Mouse (Mus musculus): Measurements from ENCODE around the gene Pkd1l2. TPM values are rescaled to one million over a fixed set of nuclear protein-coding genes. Genes with fewer than 3 reads are reported as not detected.

Gene Pkd1l2
- polyA plus RNA-seq, 1 experiment from 2014 or later, result not detected

DNA sequence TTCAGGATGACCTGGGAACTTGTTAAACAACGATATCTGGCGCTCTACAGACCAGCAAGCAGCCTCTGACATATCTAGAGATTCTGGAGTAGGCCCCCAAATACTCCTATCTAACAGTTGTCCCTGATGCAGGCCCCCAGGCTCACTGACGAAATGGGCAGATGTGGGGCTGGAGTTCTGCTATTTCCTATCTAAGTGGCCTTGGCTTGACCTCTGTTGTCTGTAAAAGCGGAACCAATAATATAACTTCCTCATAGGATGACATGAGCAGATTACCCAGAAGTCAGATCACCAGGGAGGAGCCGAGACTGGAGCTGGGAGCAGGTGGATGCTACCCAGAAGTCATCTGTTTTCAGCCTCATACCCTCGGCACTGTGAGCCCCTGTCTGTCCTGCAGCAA, 27.2 kb downstream of the Pkd1l2 start:
- no peaks in the 10 kb centered on the region for H3K4me1 ChIP-seq (replicated peaks; ENCODE audit: control insufficient read depth, insufficient read depth, low read length)
- no peak overlapping the region for H3K4me3 ChIP-seq (ENCODE audit: low read depth, low read length)
- H3K27me3 ChIP-seq (ENCODE audit: control insufficient read depth, insufficient read depth, low read length), result no peaks in the 10 kb centered on the region
- 77% methylated on average over 6 of the region's 6 CpGs for WGBS
- H3K4me2 ChIP-seq (ENCODE audit: low read depth, low read length, severe bottlenecking), result no peak overlapping the region
- H3K9me3 ChIP-seq (ENCODE audit: control insufficient read depth, low read length), result no peaks in the 10 kb centered on the region
- DNase-seq (ENCODE audit: low spot score), result no peak
- no peak overlapping the region for H3K27ac ChIP-seq (ENCODE audit: low read depth, low read length)
- no peak for ATAC-seq (replicated peaks; ENCODE audit: low FRiP score)
- no peaks in the 10 kb centered on the region for H3K36me3 ChIP-seq (ENCODE audit: control insufficient read depth, insufficient read depth, low read length)
- H3K9ac ChIP-seq (ENCODE audit: low read length), result no peak overlapping the region

DNA sequence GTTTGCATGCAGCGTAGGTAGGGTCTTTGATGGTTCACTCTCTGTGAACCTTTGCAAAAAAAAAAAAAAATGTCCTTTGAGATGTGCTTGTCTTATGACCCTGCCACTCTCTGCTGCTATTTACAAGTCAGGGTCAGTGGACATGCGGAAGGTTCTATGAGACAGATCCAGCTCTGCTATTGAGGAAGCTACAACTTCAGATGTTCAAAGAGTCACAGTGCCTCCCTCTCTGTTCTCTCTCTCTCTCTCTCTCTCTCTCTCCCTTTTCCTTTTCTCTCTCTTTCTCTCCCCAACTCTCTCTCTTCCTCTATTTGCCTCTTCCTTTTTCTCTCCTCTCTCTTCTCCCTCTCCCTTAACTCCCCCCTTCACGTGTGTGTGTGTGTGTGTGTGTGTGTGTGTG, 28.1 kb downstream of the Pkd1l2 start:
- Histone ChIP-seq H3K4me3 (ENCODE audit: low read depth, low read length) (no peak overlapping the region), H3K4me1 (replicated peaks; ENCODE audit: control insufficient read depth, insufficient read depth, low read length) (no peaks in the 10 kb centered on the region), H3K9me3 (ENCODE audit: control insufficient read depth, low read length) (no peaks in the 10 kb centered on the region), H3K27me3 (ENCODE audit: control insufficient read depth, insufficient read depth, low read length) (no peaks in the 10 kb centered on the region), H3K4me2 (ENCODE audit: low read depth, low read length, severe bottlenecking) (no peak overlapping the region), H3K9ac (ENCODE audit: low read length) (no peak overlapping the region), H3K27ac (ENCODE audit: low read depth, low read length) (no peak overlapping the region), H3K36me3 (ENCODE audit: control insufficient read depth, insufficient read depth, low read length) (no peaks in the 10 kb centered on the region)
- DNase-seq (ENCODE audit: low spot score) (no peak), ATAC-seq (replicated peaks; ENCODE audit: low FRiP score) (no peak)
- 88% methylated on average over 3 of the region's 3 CpGs for WGBS

DNA sequence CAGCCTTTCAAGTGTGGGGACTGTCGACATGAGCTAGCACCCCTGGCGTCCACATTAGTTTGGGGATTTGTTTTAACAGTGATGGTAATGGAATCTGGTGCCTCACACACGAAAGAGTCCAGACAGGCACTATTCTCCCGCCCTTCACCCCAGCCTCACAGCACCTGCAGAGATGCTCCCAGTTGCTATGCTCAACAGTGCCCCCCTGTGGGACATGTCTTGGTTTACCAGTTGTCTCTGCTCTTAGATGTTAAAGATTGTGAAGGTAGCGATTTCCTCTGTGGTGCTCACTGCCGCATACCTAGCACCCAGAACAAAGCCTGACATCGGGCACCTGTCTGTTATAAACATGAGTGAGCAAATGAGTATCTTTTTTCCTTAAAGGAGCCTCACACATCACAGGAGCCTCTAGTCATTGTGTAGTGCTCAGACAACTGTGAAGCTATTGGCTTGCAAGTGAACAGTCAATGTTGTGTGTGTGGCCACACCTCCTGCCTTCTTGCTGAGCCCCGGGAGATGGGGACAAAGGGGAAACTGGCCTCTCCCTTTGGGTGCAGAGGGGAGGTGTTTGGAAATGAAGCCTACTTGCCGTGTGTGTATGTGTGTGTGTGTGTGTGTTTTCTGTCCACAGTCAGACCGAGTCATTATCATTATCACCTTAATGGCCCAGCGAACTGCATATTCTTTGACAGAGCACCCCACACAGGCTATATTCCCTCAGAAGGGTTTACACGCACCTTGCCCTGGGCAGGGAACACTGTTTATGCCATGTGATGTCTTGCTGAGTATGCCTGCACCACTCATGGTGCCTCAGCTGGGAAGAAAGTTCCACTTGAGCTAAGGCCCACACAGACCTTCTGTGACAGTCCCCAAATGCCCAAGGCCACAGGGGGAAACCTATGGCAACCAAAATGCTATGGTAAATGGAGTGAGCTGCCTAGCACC, 28.8 kb downstream of the Pkd1l2 start:
- 72% methylated on average over 12 of the region's 12 CpGs for WGBS
- H3K9me3 ChIP-seq (ENCODE audit: control insufficient read depth, low read length), result no peaks in the 10 kb centered on the region
- H3K27me3 ChIP-seq (ENCODE audit: control insufficient read depth, insufficient read depth, low read length), result no peaks in the 10 kb centered on the region
- ATAC-seq (replicated peaks; ENCODE audit: low FRiP score) (no peak), DNase-seq (ENCODE audit: low spot score) (no peak)
- H3K27ac ChIP-seq (ENCODE audit: low read depth, low read length), result no peak overlapping the region
- H3K4me3 ChIP-seq (ENCODE audit: low read depth, low read length), result no peak overlapping the region
- H3K36me3 ChIP-seq (ENCODE audit: control insufficient read depth, insufficient read depth, low read length), result no peaks in the 10 kb centered on the region
- H3K4me2 ChIP-seq (ENCODE audit: low read depth, low read length, severe bottlenecking), result no peak overlapping the region
- no peak overlapping the region for H3K9ac ChIP-seq (ENCODE audit: low read length)
- H3K4me1 ChIP-seq (replicated peaks; ENCODE audit: control insufficient read depth, insufficient read depth, low read length), result no peaks in the 10 kb centered on the region

DNA sequence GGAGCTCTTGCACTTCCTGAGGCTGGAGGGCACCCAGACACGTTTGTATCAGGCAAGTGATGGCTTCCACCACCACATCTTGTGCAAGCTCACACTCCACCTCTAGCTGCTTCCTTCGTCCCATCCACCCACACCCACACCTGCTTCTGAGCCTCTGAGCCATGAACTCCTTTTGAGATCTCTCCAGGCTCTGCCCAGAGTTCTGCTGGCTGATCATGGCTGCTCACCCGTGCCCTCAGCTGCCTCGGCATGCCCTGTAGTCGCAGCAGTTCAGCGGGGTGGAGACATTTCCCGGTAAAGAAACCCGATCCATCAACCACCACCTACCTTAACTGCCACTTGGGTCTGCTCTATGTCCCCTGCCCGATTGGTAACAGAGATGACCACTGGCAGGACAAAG, 30.9 kb downstream of the Pkd1l2 start:
- no peak overlapping the region for H3K4me3 ChIP-seq (ENCODE audit: low read depth, low read length)
- no peak overlapping the region for H3K4me2 ChIP-seq (ENCODE audit: low read depth, low read length, severe bottlenecking)
- H3K36me3 ChIP-seq (ENCODE audit: control insufficient read depth, insufficient read depth, low read length), result no peaks in the 10 kb centered on the region
- H3K4me1 ChIP-seq (replicated peaks; ENCODE audit: control insufficient read depth, insufficient read depth, low read length), result no peaks in the 10 kb centered on the region
- no peaks in the 10 kb centered on the region for H3K9me3 ChIP-seq (ENCODE audit: control insufficient read depth, low read length)
- no peak overlapping the region for H3K9ac ChIP-seq (ENCODE audit: low read length)
- no peaks in the 10 kb centered on the region for H3K27me3 ChIP-seq (ENCODE audit: control insufficient read depth, insufficient read depth, low read length)
- no peak for ATAC-seq (replicated peaks; ENCODE audit: low FRiP score)
- 72% methylated on average over 9 of the region's 9 CpGs for WGBS
- no peak for DNase-seq (ENCODE audit: low spot score)
- no peak overlapping the region for H3K27ac ChIP-seq (ENCODE audit: low read depth, low read length)

DNA sequence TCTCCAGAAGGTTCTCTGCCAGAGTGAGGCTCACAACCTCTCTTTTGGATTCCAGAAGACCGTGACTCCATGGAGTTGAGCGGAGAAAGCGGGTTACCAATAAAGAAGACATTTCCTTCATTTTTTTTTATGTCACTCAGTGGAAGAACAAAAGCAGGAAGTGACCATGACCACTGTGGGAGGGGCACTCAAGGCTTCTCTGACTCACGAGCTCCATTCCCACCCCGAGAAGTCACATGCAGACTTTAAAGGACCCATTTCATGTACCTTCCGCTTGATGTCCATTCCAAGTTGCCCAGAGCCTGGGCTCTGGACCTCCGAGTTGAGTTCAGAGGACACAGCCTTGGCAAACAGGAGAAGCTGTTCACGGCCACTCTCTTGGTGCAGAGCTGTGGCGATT, 31.5 kb downstream of the Pkd1l2 start:
- no peak overlapping the region for H3K4me2 ChIP-seq (ENCODE audit: low read depth, low read length, severe bottlenecking)
- H3K9ac ChIP-seq (ENCODE audit: low read length), result no peak overlapping the region
- DNase-seq (ENCODE audit: low spot score) (no peak), ATAC-seq (replicated peaks; ENCODE audit: low FRiP score) (no peak)
- H3K4me3 ChIP-seq (ENCODE audit: low read depth, low read length), result no peak overlapping the region
- WGBS, result 91% methylated on average over 9 of the region's 9 CpGs
- H3K36me3 ChIP-seq (ENCODE audit: control insufficient read depth, insufficient read depth, low read length), result no peaks in the 10 kb centered on the region
- no peak overlapping the region for H3K27ac ChIP-seq (ENCODE audit: low read depth, low read length)
- H3K4me1 ChIP-seq (replicated peaks; ENCODE audit: control insufficient read depth, insufficient read depth, low read length), result no peaks in the 10 kb centered on the region
- H3K9me3 ChIP-seq (ENCODE audit: control insufficient read depth, low read length), result no peaks in the 10 kb centered on the region
- no peaks in the 10 kb centered on the region for H3K27me3 ChIP-seq (ENCODE audit: control insufficient read depth, insufficient read depth, low read length)

DNA sequence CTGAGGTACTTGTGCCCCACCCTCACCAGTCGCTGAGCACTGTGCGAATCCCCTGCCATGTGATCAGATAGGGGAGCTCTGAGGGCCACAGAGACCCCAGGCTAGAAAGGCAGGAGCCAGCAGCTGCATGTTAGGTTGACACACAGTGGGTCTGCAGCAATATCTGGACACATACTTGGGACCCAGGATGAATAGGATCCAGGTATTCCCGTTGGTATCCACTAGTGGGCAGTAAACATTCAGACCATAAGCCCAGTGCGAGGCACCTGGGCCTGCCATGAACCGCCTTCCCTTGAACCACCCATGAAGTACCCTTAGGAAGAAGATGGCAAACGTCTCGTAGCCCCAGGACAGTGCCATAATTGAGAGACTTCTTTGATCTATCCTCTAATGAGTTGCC, 32.8 kb downstream of the Pkd1l2 start:
- ATAC-seq (replicated peaks; ENCODE audit: low FRiP score) (no peak), DNase-seq (ENCODE audit: low spot score) (no peak)
- no peaks in the 10 kb centered on the region for H3K36me3 ChIP-seq (ENCODE audit: control insufficient read depth, insufficient read depth, low read length)
- H3K27ac ChIP-seq (ENCODE audit: low read depth, low read length), result no peak overlapping the region
- no peak overlapping the region for H3K4me2 ChIP-seq (ENCODE audit: low read depth, low read length, severe bottlenecking)
- H3K9me3 ChIP-seq (ENCODE audit: control insufficient read depth, low read length), result no peaks in the 10 kb centered on the region
- 62% methylated on average over 7 of the region's 7 CpGs for WGBS
- H3K4me1 ChIP-seq (replicated peaks; ENCODE audit: control insufficient read depth, insufficient read depth, low read length), result no peaks in the 10 kb centered on the region
- H3K4me3 ChIP-seq (ENCODE audit: low read depth, low read length), result no peak overlapping the region
- no peaks in the 10 kb centered on the region for H3K27me3 ChIP-seq (ENCODE audit: control insufficient read depth, insufficient read depth, low read length)
- H3K9ac ChIP-seq (ENCODE audit: low read length), result no peak overlapping the region

DNA sequence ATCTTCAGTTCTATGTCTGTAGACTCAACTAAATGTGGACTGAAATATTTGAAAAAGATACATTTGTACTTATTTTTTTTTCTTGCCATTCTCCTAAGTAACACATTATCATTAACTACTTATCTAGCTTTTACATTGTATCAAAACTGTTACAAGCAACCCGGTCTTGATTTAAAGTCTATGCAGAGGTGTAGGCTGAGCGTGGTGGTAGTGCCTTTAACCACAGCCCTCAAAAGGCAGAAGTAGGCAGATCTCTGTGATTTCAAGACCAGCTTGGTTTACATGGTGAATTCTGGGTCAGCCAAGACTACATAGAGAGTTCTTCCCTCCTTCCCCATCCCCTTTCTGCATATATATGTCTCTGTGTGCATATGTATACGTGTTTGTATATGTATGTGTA, 38.7 kb downstream of the Pkd1l2 start:
- no peak overlapping the region for H3K27ac ChIP-seq (ENCODE audit: low read depth, low read length)
- ATAC-seq (replicated peaks; ENCODE audit: low FRiP score) (no peak), DNase-seq (ENCODE audit: low spot score) (no peak)
- 91% methylated on average over 3 of the region's 3 CpGs for WGBS
- H3K36me3 ChIP-seq (ENCODE audit: control insufficient read depth, insufficient read depth, low read length), result no peaks in the 10 kb centered on the region
- no peaks in the 10 kb centered on the region for H3K9me3 ChIP-seq (ENCODE audit: control insufficient read depth, low read length)
- no peak overlapping the region for H3K4me2 ChIP-seq (ENCODE audit: low read depth, low read length, severe bottlenecking)
- H3K4me1 ChIP-seq (replicated peaks; ENCODE audit: control insufficient read depth, insufficient read depth, low read length), result no peaks in the 10 kb centered on the region
- H3K4me3 ChIP-seq (ENCODE audit: low read depth, low read length), result no peak overlapping the region
- H3K9ac ChIP-seq (ENCODE audit: low read length), result no peak overlapping the region
- H3K27me3 ChIP-seq (ENCODE audit: control insufficient read depth, insufficient read depth, low read length), result no peaks in the 10 kb centered on the region

DNA sequence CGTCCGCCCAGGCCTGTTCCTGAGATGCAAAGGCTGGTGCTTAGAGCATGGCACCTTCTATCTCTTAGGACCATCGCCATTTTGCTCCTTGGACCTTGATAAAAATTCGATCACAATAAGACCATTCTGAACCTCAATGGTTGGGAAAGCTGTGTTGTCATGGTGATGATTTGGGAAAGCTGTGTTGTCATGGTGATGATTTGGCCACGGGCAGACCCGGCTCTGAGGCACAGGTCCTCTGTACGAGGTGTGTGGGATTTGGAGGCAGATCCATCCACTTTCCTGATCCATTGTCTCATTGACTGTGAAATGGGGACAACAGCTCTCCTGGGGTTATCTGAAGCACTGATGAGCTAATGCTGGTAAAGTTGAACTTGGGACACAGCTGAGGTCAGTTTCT, 42.4 kb downstream of the Pkd1l2 start:
- ATAC-seq (replicated peaks; ENCODE audit: low FRiP score) (no peak), DNase-seq (ENCODE audit: low spot score) (no peak)
- no peaks in the 10 kb centered on the region for H3K4me1 ChIP-seq (replicated peaks; ENCODE audit: control insufficient read depth, insufficient read depth, low read length)
- WGBS, result 56% methylated on average over 7 of the region's 7 CpGs
- no peak overlapping the region for H3K4me2 ChIP-seq (ENCODE audit: low read depth, low read length, severe bottlenecking)
- no peak overlapping the region for H3K27ac ChIP-seq (ENCODE audit: low read depth, low read length)
- H3K4me3 ChIP-seq (ENCODE audit: low read depth, low read length), result no peak overlapping the region
- H3K36me3 ChIP-seq (ENCODE audit: control insufficient read depth, insufficient read depth, low read length), result no peaks in the 10 kb centered on the region
- H3K9me3 ChIP-seq (ENCODE audit: control insufficient read depth, low read length), result no peaks in the 10 kb centered on the region
- no peak overlapping the region for H3K9ac ChIP-seq (ENCODE audit: low read length)
- no peaks in the 10 kb centered on the region for H3K27me3 ChIP-seq (ENCODE audit: control insufficient read depth, insufficient read depth, low read length)

DNA sequence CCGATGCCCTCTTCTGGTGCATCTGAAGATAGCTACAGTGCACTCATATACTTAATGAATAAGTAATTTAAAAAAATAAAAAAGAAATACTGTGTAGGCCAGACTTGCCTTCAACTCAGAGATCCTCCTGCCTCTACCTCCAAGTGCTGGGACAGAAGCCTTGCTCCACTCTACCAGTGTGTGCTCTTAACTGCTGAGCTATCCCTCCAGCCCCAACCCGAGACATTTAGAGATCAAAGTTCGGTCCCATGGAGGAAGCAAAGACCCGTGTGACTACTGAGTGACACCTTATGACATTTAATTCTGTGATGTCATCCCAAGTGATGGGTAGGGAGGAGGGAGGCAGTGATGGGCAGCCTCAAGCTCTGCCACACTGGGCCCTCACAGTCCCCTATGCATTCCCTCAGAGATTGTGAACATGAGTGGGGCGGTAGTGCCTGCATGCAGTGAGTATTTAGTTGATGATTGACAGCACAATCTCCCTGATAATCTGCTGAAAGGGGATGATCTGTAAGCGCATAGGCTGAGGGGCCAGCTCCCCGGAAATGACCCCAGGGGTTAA, 44.8 kb downstream of the Pkd1l2 start:
- Histone ChIP-seq H3K4me3 (ENCODE audit: low read depth, low read length) (no peak overlapping the region), H3K9ac (ENCODE audit: low read length) (no peak overlapping the region), H3K27ac (ENCODE audit: low read depth, low read length) (no peak overlapping the region), H3K27me3 (ENCODE audit: control insufficient read depth, insufficient read depth, low read length) (no peaks in the 10 kb centered on the region), H3K9me3 (ENCODE audit: control insufficient read depth, low read length) (no peaks in the 10 kb centered on the region), H3K4me2 (ENCODE audit: low read depth, low read length, severe bottlenecking) (no peak overlapping the region), H3K4me1 (replicated peaks; ENCODE audit: control insufficient read depth, insufficient read depth, low read length) (no peaks in the 10 kb centered on the region), H3K36me3 (ENCODE audit: control insufficient read depth, insufficient read depth, low read length) (no peaks in the 10 kb centered on the region)
- ATAC-seq (replicated peaks; ENCODE audit: low FRiP score) (no peak), DNase-seq (ENCODE audit: low spot score) (no peak)
- WGBS, result 91% methylated on average over 7 of the region's 7 CpGs
